Mouse (Mus musculus) common myeloid progenitor, adult 5-6 weeks (primary cell): ENCODE results near the gene Wtap. TPM values are rescaled to one million over a fixed set of nuclear protein-coding genes. Genes with fewer than 3 reads are reported as not detected.
"Not testable (repeated sequence)": the region's sequence is repeated elsewhere in the genome, so short reads cannot be mapped to it uniquely, and the experiment has no call there.

Experiments
- ATAC-seq: replicated peaks from 2 replicates; pipeline ENCODE4 v1.8.0; 2016; ENCODE audit warnings: low read depth, mild to moderate bottlenecking, moderate TSS enrichment, inconsistent platforms; ENCODE audit not compliant: poor library complexity, severe bottlenecking
- total RNA-seq: library from RNA; stranded (forward); fragments of 200-1000, 187-1606 nt; gene quantifications from 2 replicates; pipeline ENCODE4 v1.2.3, GENCODE M21; 2017

The Wtap gene
- total RNA-seq, 1 experiment from 2014 or later, result 274 TPM

GRCm38 (mm10) chr17:12973851-12974250 lies 20.1 kb downstream of the Wtap start:
- ATAC-seq, result no peak

GRCm38 (mm10) chr17:12967173-12967572 lies 26.8 kb downstream of the Wtap start:
- no peak for ATAC-seq

- no peak for ATAC-seq
Measured at GRCm38 (mm10) chr17:12963476-12963875, 30.5 kb downstream of the Wtap start.

GRCm38 (mm10) chr17:12960331-12960873 lies 33.6 kb downstream of the Wtap start, which contains the start of gene Acat2:
Acat2 (minus strand) TSS chr17:12960747.
- ATAC-seq, result peak; percentile 95

- ATAC-seq, result 0 out of 2 replicates have a peak, but pooled peaks have one; percentile 9
Measured at GRCm38 (mm10) chr17:12959377-12959776, 34.6 kb downstream of the Wtap start.

GRCm38 (mm10) chr17:12956664-12957063 lies 37.3 kb downstream of the Wtap start:
- ATAC-seq, result no peak

- no peak for ATAC-seq
Measured at GRCm38 (mm10) chr17:12949669-12950068, 44.3 kb downstream of the Wtap start.

GRCm38 (mm10) chr17:12942459-12943162 lies 51.4 kb downstream of the Wtap start:
- no peak for ATAC-seq

GRCm38 (mm10) chr17:12941543-12942260 lies 52.3 kb downstream of the Wtap start:
- no peak for ATAC-seq

GRCm38 (mm10) chr17:12940151-12940805 lies 53.7 kb downstream of the Wtap start, which contains the start of gene Acat3:
Acat3 (minus strand) TSS chr17:12940600.
- peak; percentile 66 for ATAC-seq

- peak; percentile 28; the same call in 1 of the 2 replicates for ATAC-seq
Measured at GRCm38 (mm10) chr17:12939377-12940148, 54.4 kb downstream of the Wtap start.

- no peak for ATAC-seq
Measured at GRCm38 (mm10) chr17:12938077-12938476, 55.9 kb downstream of the Wtap start.

GRCm38 (mm10) chr17:12937412-12937970 lies 56.5 kb downstream of the Wtap start:
- ATAC-seq, result no peak

GRCm38 (mm10) chr17:12935719-12936118 lies 58.2 kb downstream of the Wtap start:
- no peak for ATAC-seq

- ATAC-seq, result not testable (repeated sequence)
Measured at GRCm38 (mm10) chr17:12931576-12931975, 62.4 kb downstream of the Wtap start.

GRCm38 (mm10) chr17:12925703-12926180 lies 68.2 kb downstream of the Wtap start:
- ATAC-seq, result no peak

- ATAC-seq, result no peak
Measured at GRCm38 (mm10) chr17:12925001-12925400, 69.0 kb downstream of the Wtap start.

- peak; percentile 43 for ATAC-seq
Measured at GRCm38 (mm10) chr17:12921073-12921472, 72.9 kb downstream of the Wtap start.
